Mouse (Mus musculus): ENCODE measurements around the gene Esr2. TPM values are rescaled to one million over a fixed set of nuclear protein-coding genes. Genes with fewer than 3 reads are reported as not detected.
"Not testable (repeated sequence)": the region's sequence is repeated elsewhere in the genome, so short reads cannot be mapped to it uniquely, and the experiment has no call there.

The Esr2 gene
- polyA plus RNA-seq, 1 experiment from 2014 or later = 0.24 TPM

GRCm38 (mm10) chr12:76186473-76186872, 9.4 kb upstream of the Esr2 start:
- no peak overlapping the region for H3K4me3 ChIP-seq
- H3K36me3 ChIP-seq = no peaks in the 10 kb centered on the region
- no peaks in the 10 kb centered on the region for H3K27me3 ChIP-seq (ENCODE audit: insufficient read depth, poor library complexity, severe bottlenecking)
- DNase-seq (ENCODE audit: low spot score) = no peak
- no peak overlapping the region for H3K27ac ChIP-seq
- H3K9me3 ChIP-seq = no peaks in the 10 kb centered on the region
- whole genome bisulfite sequencing = 90% methylated on average over 1 of the region's 1 CpGs
- H3K4me1 ChIP-seq (replicated peaks) = no peaks in the 10 kb centered on the region

GRCm38 (mm10) chr12:76185167-76185816, 8.2 kb upstream of the Esr2 start:
- WGBS = 81% methylated on average over 10 of the region's 10 CpGs
- H3K27me3 ChIP-seq (ENCODE audit: insufficient read depth, poor library complexity, severe bottlenecking) = no peaks in the 10 kb centered on the region
- no peaks in the 10 kb centered on the region for H3K4me1 ChIP-seq (replicated peaks)
- no peaks in the 10 kb centered on the region for H3K36me3 ChIP-seq
- H3K27ac ChIP-seq = no peak overlapping the region
- no peak overlapping the region for H3K4me3 ChIP-seq
- DNase-seq (ENCODE audit: low spot score) = no peak
- H3K9me3 ChIP-seq = no peaks in the 10 kb centered on the region

- H3K9me3 ChIP-seq = no peaks in the 10 kb centered on the region
- no peak overlapping the region for H3K27ac ChIP-seq
- H3K4me1 ChIP-seq (replicated peaks) = no peaks in the 10 kb centered on the region
- no peaks in the 10 kb centered on the region for H3K36me3 ChIP-seq
- no peak overlapping the region for H3K4me3 ChIP-seq
- H3K27me3 ChIP-seq (ENCODE audit: insufficient read depth, poor library complexity, severe bottlenecking) = no peaks in the 10 kb centered on the region
- no peak for DNase-seq (ENCODE audit: low spot score)
- 69% methylated on average over 6 of the region's 6 CpGs for WGBS
These were observed 7.2 kb upstream of the Esr2 start for GRCm38 (mm10) chr12:76184271-76184670.

- no peak overlapping the region for H3K27ac ChIP-seq
- H3K27me3 ChIP-seq (ENCODE audit: insufficient read depth, poor library complexity, severe bottlenecking) = no peaks in the 10 kb centered on the region
- H3K9me3 ChIP-seq = no peaks in the 10 kb centered on the region
- 91% methylated on average over 6 of the region's 6 CpGs for WGBS
- no peaks in the 10 kb centered on the region for H3K36me3 ChIP-seq
- no peak for DNase-seq (ENCODE audit: low spot score)
- H3K4me3 ChIP-seq = no peak overlapping the region
- no peaks in the 10 kb centered on the region for H3K4me1 ChIP-seq (replicated peaks)
These were observed 5.8 kb upstream of the Esr2 start for GRCm38 (mm10) chr12:76182831-76183230.

GRCm38 (mm10) chr12:76181471-76181870, 4.4 kb upstream of the Esr2 start:
- no peak for DNase-seq (ENCODE audit: low spot score)
- no peak overlapping the region for H3K4me3 ChIP-seq
- H3K9me3 ChIP-seq = no peaks in the 10 kb centered on the region
- WGBS = 73% methylated on average over 8 of the region's 8 CpGs
- H3K27ac ChIP-seq = no peak overlapping the region
- H3K4me1 ChIP-seq (replicated peaks) = peaks cover 9% of the 10 kb centered on the region
- H3K36me3 ChIP-seq = no peaks in the 10 kb centered on the region
- peaks cover 11% of the 10 kb centered on the region for H3K27me3 ChIP-seq (ENCODE audit: insufficient read depth, poor library complexity, severe bottlenecking)

GRCm38 (mm10) chr12:76180442-76180841, 3.4 kb upstream of the Esr2 start:
- peaks cover 18% of the 10 kb centered on the region for H3K27me3 ChIP-seq (ENCODE audit: insufficient read depth, poor library complexity, severe bottlenecking)
- DNase-seq (ENCODE audit: low spot score) = no peak
- no peak overlapping the region for H3K27ac ChIP-seq
- 79% methylated on average over 6 of the region's 6 CpGs for WGBS
- no peak overlapping the region for H3K4me3 ChIP-seq
- no peaks in the 10 kb centered on the region for H3K36me3 ChIP-seq
- peaks cover 9% of the 10 kb centered on the region for H3K4me1 ChIP-seq (replicated peaks)
- no peaks in the 10 kb centered on the region for H3K9me3 ChIP-seq

- Histone ChIP-seq H3K9me3 (no peaks in the 10 kb centered on the region), H3K4me1 (replicated peaks) (peaks cover 9% of the 10 kb centered on the region), H3K4me3 (no peak overlapping the region), H3K27me3 (ENCODE audit: insufficient read depth, poor library complexity, severe bottlenecking) (peaks cover 20% of the 10 kb centered on the region), H3K27ac (no peak overlapping the region), H3K36me3 (no peaks in the 10 kb centered on the region)
- 66% methylated on average over 4 of the region's 4 CpGs for WGBS
- no peak for DNase-seq (ENCODE audit: low spot score)
These were observed 2.5 kb upstream of the Esr2 start for GRCm38 (mm10) chr12:76179527-76179926.

- no peak for DNase-seq (ENCODE audit: low spot score)
- peaks cover 22% of the 10 kb centered on the region for H3K27me3 ChIP-seq (ENCODE audit: insufficient read depth, poor library complexity, severe bottlenecking)
- peaks cover 9% of the 10 kb centered on the region for H3K4me1 ChIP-seq (replicated peaks)
- 87% methylated on average over 5 of the region's 5 CpGs for WGBS
- no peaks in the 10 kb centered on the region for H3K36me3 ChIP-seq
- no peaks in the 10 kb centered on the region for H3K9me3 ChIP-seq
- H3K27ac ChIP-seq = no peak overlapping the region
- H3K4me3 ChIP-seq = no peak overlapping the region
These were observed 2.0 kb upstream of the Esr2 start for GRCm38 (mm10) chr12:76179051-76179450.

GRCm38 (mm10) chr12:76177864-76178518, 932 bp upstream of the Esr2 start:
- no peaks in the 10 kb centered on the region for H3K36me3 ChIP-seq
- peaks cover 22% of the 10 kb centered on the region for H3K27me3 ChIP-seq (ENCODE audit: insufficient read depth, poor library complexity, severe bottlenecking)
- H3K27ac ChIP-seq = no peak overlapping the region
- H3K4me3 ChIP-seq = peak overlapping the region; percentile 60
- 40% methylated on average over 16 of the region's 16 CpGs for WGBS
- no peaks in the 10 kb centered on the region for H3K9me3 ChIP-seq
- DNase-seq (ENCODE audit: low spot score) = peak; percentile 75
- peaks cover 9% of the 10 kb centered on the region for H3K4me1 ChIP-seq (replicated peaks)

GRCm38 (mm10) chr12:76165641-76166040, 11.4 kb downstream of the Esr2 start:
- H3K4me1 ChIP-seq (replicated peaks) = peaks cover 5% of the 10 kb centered on the region; the same call in 1 of the 2 replicates
- H3K27ac ChIP-seq = no peak overlapping the region
- DNase-seq (ENCODE audit: low spot score) = no peak
- H3K36me3 ChIP-seq = no peaks in the 10 kb centered on the region
- no peaks in the 10 kb centered on the region for H3K9me3 ChIP-seq
- WGBS = 61% methylated on average over 5 of the region's 5 CpGs
- H3K4me3 ChIP-seq = no peak overlapping the region
- H3K27me3 ChIP-seq (ENCODE audit: insufficient read depth, poor library complexity, severe bottlenecking) = no peaks in the 10 kb centered on the region

- not testable (repeated sequence) for H3K4me1 ChIP-seq (replicated peaks); H3K36me3 ChIP-seq; H3K9me3 ChIP-seq
- H3K27ac ChIP-seq = peak overlapping the region; percentile 77
- H3K27me3 ChIP-seq (ENCODE audit: insufficient read depth, poor library complexity, severe bottlenecking) = peaks cover 24% of the 10 kb centered on the region
- peak overlapping the region; percentile 49 for H3K4me3 ChIP-seq
- peak; percentile 23 for DNase-seq (ENCODE audit: low spot score)
- 10% methylated on average over 30 of the region's 30 CpGs for WGBS
These were observed 24.7 kb downstream of the Esr2 start for GRCm38 (mm10) chr12:76152389-76152788.

- H3K4me3 ChIP-seq = no peak overlapping the region
- H3K9me3 ChIP-seq = no peaks in the 10 kb centered on the region
- WGBS = 41% methylated on average over 6 of the region's 6 CpGs
- no peaks in the 10 kb centered on the region for H3K4me1 ChIP-seq (replicated peaks)
- H3K27me3 ChIP-seq (ENCODE audit: insufficient read depth, poor library complexity, severe bottlenecking) = no peaks in the 10 kb centered on the region
- DNase-seq (ENCODE audit: low spot score) = no peak
- H3K27ac ChIP-seq = no peak overlapping the region
- H3K36me3 ChIP-seq = no peaks in the 10 kb centered on the region
These were observed 40.4 kb downstream of the Esr2 start for GRCm38 (mm10) chr12:76136701-76137100.

GRCm38 (mm10) chr12:76133081-76133480, 44.0 kb downstream of the Esr2 start:
- not testable (repeated sequence) for DNase-seq (ENCODE audit: low spot score); H3K36me3 ChIP-seq; H3K27ac ChIP-seq; H3K4me1 ChIP-seq (replicated peaks); H3K27me3 ChIP-seq (ENCODE audit: insufficient read depth, poor library complexity, severe bottlenecking); H3K9me3 ChIP-seq; H3K4me3 ChIP-seq
- 85% methylated on average over 9 of the region's 9 CpGs for WGBS
